Mouse (Mus musculus): ENCODE results near the gene Dnaic2. TPM values are rescaled to one million over a fixed set of nuclear protein-coding genes. Genes with fewer than 3 reads are reported as not detected.
A peak's percentile ranks its signal among the peaks of the same experiment; 100 is the strongest.

Dnaic2 gene
- polyA plus RNA-seq, 1 experiment from 2014 or later: 1.3 TPM

GRCm38 (mm10) chr11:114731711-114732110 lies 4.5 kb downstream of the Dnaic2 start:
- Histone ChIP-seq H3K4me2 (replicated peaks) (no peak overlapping the region), H3K9ac (replicated peaks) (no peak overlapping the region), H3K27me3 (peaks cover 29% of the 10 kb centered on the region), H3K27ac (replicated peaks) (no peak overlapping the region), H3K4me3 (no peak overlapping the region), H3K36me3 (no peaks in the 10 kb centered on the region), H3K4me1 (peaks cover 19% of the 10 kb centered on the region), H3K9me3 (no peaks in the 10 kb centered on the region)
- 79% methylated on average over 4 of the region's 4 CpGs for WGBS
- no peak for ATAC-seq (ENCODE audit: low FRiP score, low read depth)

- Histone ChIP-seq H3K27ac (replicated peaks) (no peak overlapping the region), H3K9ac (replicated peaks) (no peak overlapping the region), H3K4me1 (peaks cover 12% of the 10 kb centered on the region), H3K9me3 (no peaks in the 10 kb centered on the region), H3K36me3 (no peaks in the 10 kb centered on the region), H3K4me2 (replicated peaks) (no peak overlapping the region), H3K27me3 (peaks cover 25% of the 10 kb centered on the region), H3K4me3 (no peak overlapping the region)
- WGBS: 81% methylated on average over 22 of the region's 22 CpGs
- no peak for ATAC-seq (ENCODE audit: low FRiP score, low read depth)
These were observed 5.7 kb downstream of the Dnaic2 start for GRCm38 (mm10) chr11:114732890-114733289.

GRCm38 (mm10) chr11:114736111-114736510 lies 8.9 kb downstream of the Dnaic2 start:
- WGBS: 90% methylated on average over 2 of the region's 2 CpGs
- no peak overlapping the region for H3K9ac ChIP-seq (replicated peaks)
- ATAC-seq (ENCODE audit: low FRiP score, low read depth): no peak
- H3K4me1 ChIP-seq: peaks cover 13% of the 10 kb centered on the region
- H3K27ac ChIP-seq (replicated peaks): no peak overlapping the region
- no peaks in the 10 kb centered on the region for H3K9me3 ChIP-seq
- no peak overlapping the region for H3K4me3 ChIP-seq
- H3K27me3 ChIP-seq: peaks cover 31% of the 10 kb centered on the region
- no peaks in the 10 kb centered on the region for H3K36me3 ChIP-seq
- H3K4me2 ChIP-seq (replicated peaks): no peak overlapping the region

- 24% methylated on average over 11 of the region's 11 CpGs for WGBS
- H3K27me3 ChIP-seq: peaks cover 31% of the 10 kb centered on the region
- H3K4me2 ChIP-seq (replicated peaks): 0 out of 2 replicates have a peak overlapping the region, but pooled peaks have one; percentile 9
- peak overlapping the region; percentile 43 for H3K9ac ChIP-seq (replicated peaks)
- H3K4me3 ChIP-seq: no peak overlapping the region
- H3K9me3 ChIP-seq: no peaks in the 10 kb centered on the region
- peaks cover 23% of the 10 kb centered on the region for H3K4me1 ChIP-seq
- H3K36me3 ChIP-seq: no peaks in the 10 kb centered on the region
- ATAC-seq (ENCODE audit: low FRiP score, low read depth): no peak
- peak overlapping the region; percentile 22; the same call in 1 of the 2 replicates for H3K27ac ChIP-seq (replicated peaks)
These were observed 9.9 kb downstream of the Dnaic2 start for GRCm38 (mm10) chr11:114736913-114737624.

GRCm38 (mm10) chr11:114740598-114740997 lies 13.4 kb downstream of the Dnaic2 start:
- Histone ChIP-seq H3K27me3 (peaks cover 44% of the 10 kb centered on the region), H3K4me1 (peaks cover 27% of the 10 kb centered on the region), H3K27ac (replicated peaks) (no peak overlapping the region), H3K4me2 (replicated peaks) (no peak overlapping the region), H3K36me3 (no peaks in the 10 kb centered on the region), H3K9me3 (no peaks in the 10 kb centered on the region), H3K9ac (replicated peaks) (no peak overlapping the region), H3K4me3 (no peak overlapping the region)
- no peak for ATAC-seq (ENCODE audit: low FRiP score, low read depth)
- 25% methylated on average over 9 of the region's 10 CpGs for WGBS

- Histone ChIP-seq H3K4me2 (replicated peaks) (no peak overlapping the region), H3K9me3 (no peaks in the 10 kb centered on the region), H3K27me3 (peaks cover 50% of the 10 kb centered on the region), H3K36me3 (no peaks in the 10 kb centered on the region), H3K27ac (replicated peaks) (peak overlapping the region; percentile 1; the same call in 1 of the 2 replicates), H3K4me1 (peaks cover 27% of the 10 kb centered on the region), H3K4me3 (no peak overlapping the region), H3K9ac (replicated peaks) (no peak overlapping the region)
- ATAC-seq (ENCODE audit: low FRiP score, low read depth): peak; percentile 82
- WGBS: 10% methylated on average over 6 of the region's 6 CpGs
These were observed 14.2 kb downstream of the Dnaic2 start for GRCm38 (mm10) chr11:114741451-114741850.

GRCm38 (mm10) chr11:114745134-114745533 lies 17.9 kb downstream of the Dnaic2 start:
- H3K4me1 ChIP-seq: peaks cover 22% of the 10 kb centered on the region
- H3K36me3 ChIP-seq: no peaks in the 10 kb centered on the region
- 0 out of 2 replicates have a peak overlapping the region, but pooled peaks have one; percentile 15 for H3K9ac ChIP-seq (replicated peaks)
- H3K4me2 ChIP-seq (replicated peaks): peak overlapping the region; percentile 39
- peak; percentile 47; the same call in 1 of the 2 replicates for ATAC-seq (ENCODE audit: low FRiP score, low read depth)
- WGBS: 2% methylated on average over 12 of the region's 12 CpGs
- H3K9me3 ChIP-seq: no peaks in the 10 kb centered on the region
- peaks cover 39% of the 10 kb centered on the region for H3K27me3 ChIP-seq
- H3K27ac ChIP-seq (replicated peaks): no peak overlapping the region
- H3K4me3 ChIP-seq: no peak overlapping the region

- Histone ChIP-seq H3K36me3 (no peaks in the 10 kb centered on the region), H3K4me2 (replicated peaks) (no peak overlapping the region), H3K9ac (replicated peaks) (no peak overlapping the region), H3K9me3 (no peaks in the 10 kb centered on the region), H3K4me1 (0 out of 2 replicates have a peak, but pooled peaks cover 2% of the 10 kb centered on the region), H3K4me3 (no peak overlapping the region), H3K27me3 (peaks cover 33% of the 10 kb centered on the region), H3K27ac (replicated peaks) (no peak overlapping the region)
- no peak for ATAC-seq (ENCODE audit: low FRiP score, low read depth)
- 85% methylated on average over 12 of the region's 12 CpGs for WGBS
These were observed 20.4 kb downstream of the Dnaic2 start for GRCm38 (mm10) chr11:114747564-114748138.

- peak; percentile 75; the same call in 1 of the 2 replicates for ATAC-seq (ENCODE audit: low FRiP score, low read depth)
- Histone ChIP-seq H3K9me3 (no peaks in the 10 kb centered on the region), H3K9ac (replicated peaks) (peak within 1 kb of the TSS; percentile 43), H3K27ac (replicated peaks) (no peak within 1 kb of the TSS), H3K4me2 (replicated peaks) (peak within 1 kb of the TSS; percentile 72), H3K36me3 (no peaks in the 10 kb centered on the region), H3K4me3 (peak within 1 kb of the TSS; percentile 48), H3K27me3 (peaks cover 52% of the 10 kb centered on the region), H3K4me1 (peaks cover 14% of the 10 kb centered on the region; the same call in 1 of the 2 replicates)
- WGBS: 2% methylated on average over 49 of the region's 51 CpGs
These were observed 37.9 kb downstream of the Dnaic2 start, which contains the start of gene Kif19a for GRCm38 (mm10) chr11:114764820-114765818. Gene Kif19a (plus strand): TSS chr11:114765388.

GRCm38 (mm10) chr11:114769911-114770310 lies 42.7 kb downstream of the Dnaic2 start:
- no peak overlapping the region for H3K4me3 ChIP-seq
- no peak overlapping the region for H3K9ac ChIP-seq (replicated peaks)
- WGBS: 38% methylated on average over 6 of the region's 6 CpGs
- H3K27ac ChIP-seq (replicated peaks): no peak overlapping the region
- no peak overlapping the region for H3K4me2 ChIP-seq (replicated peaks)
- H3K27me3 ChIP-seq: peaks cover 28% of the 10 kb centered on the region
- no peaks in the 10 kb centered on the region for H3K36me3 ChIP-seq
- no peaks in the 10 kb centered on the region for H3K9me3 ChIP-seq
- ATAC-seq (ENCODE audit: low FRiP score, low read depth): no peak
- peaks cover 12% of the 10 kb centered on the region; the same call in 1 of the 2 replicates for H3K4me1 ChIP-seq

GRCm38 (mm10) chr11:114771896-114772295 lies 44.7 kb downstream of the Dnaic2 start:
- no peak overlapping the region for H3K27ac ChIP-seq (replicated peaks)
- WGBS: 66% methylated on average over 2 of the region's 2 CpGs
- no peak overlapping the region for H3K4me3 ChIP-seq
- no peaks in the 10 kb centered on the region for H3K9me3 ChIP-seq
- peaks cover 9% of the 10 kb centered on the region for H3K27me3 ChIP-seq
- no peak overlapping the region for H3K4me2 ChIP-seq (replicated peaks)
- H3K9ac ChIP-seq (replicated peaks): no peak overlapping the region
- ATAC-seq (ENCODE audit: low FRiP score, low read depth): no peak
- peaks cover 10% of the 10 kb centered on the region; the same call in 1 of the 2 replicates for H3K4me1 ChIP-seq
- H3K36me3 ChIP-seq: no peaks in the 10 kb centered on the region
